Mouse (Mus musculus): ENCODE data around the gene Gm10799.

- TF ChIP-seq E2F4 (IDR thresholded peaks at IDR 0.05; ENCODE audit: insufficient read depth) (no peak), POLR2A (IDR thresholded peaks at IDR 0.05; ENCODE audit: insufficient read length, low read depth) (no peak), TCF12 (IDR thresholded peaks at IDR 0.05; ENCODE audit: insufficient read depth, poor library complexity, severe bottlenecking) (no peak), MAX (IDR thresholded peaks at IDR 0.05; ENCODE audit: low read depth) (no peak)
Observed at GRCm38 (mm10) chr2:104058954-104059353, 9.4 kb downstream of the Gm10799 start.
